Mouse (Mus musculus) R1 (cell line): Measurements from ENCODE around the gene Tead1.

ENCODE experiments used
- DNase-seq: peaks from one replicate; pipeline ENCODE4 v3.0.0-alpha.2; 2018; ENCODE audit warnings: low read depth, low spot score

The Tead1 gene

GRCm38 (mm10) chr7:112816016-112816415 is 136.9 kb downstream of the Tead1 start:
- no peak for DNase-seq

GRCm38 (mm10) chr7:112819833-112820232 is 140.7 kb downstream of the Tead1 start:
- DNase-seq: no peak

GRCm38 (mm10) chr7:112822879-112823278 is 143.8 kb downstream of the Tead1 start:
- peak; percentile 89 for DNase-seq

GRCm38 (mm10) chr7:112823621-112824020 is 144.5 kb downstream of the Tead1 start:
- DNase-seq: peak; percentile 99

- DNase-seq: peak; percentile 78
Observed at GRCm38 (mm10) chr7:112825339-112825781, 146.2 kb downstream of the Tead1 start.

GRCm38 (mm10) chr7:112826114-112826911 is 147.2 kb downstream of the Tead1 start:
- DNase-seq: peak; percentile 59

GRCm38 (mm10) chr7:112828016-112828695 is 149.0 kb downstream of the Tead1 start:
- DNase-seq: peak; percentile 57

- no peak for DNase-seq
Observed at GRCm38 (mm10) chr7:112828696-112829022, 149.5 kb downstream of the Tead1 start.

- DNase-seq: no peak
Observed at GRCm38 (mm10) chr7:112830946-112831345, 151.8 kb downstream of the Tead1 start.

GRCm38 (mm10) chr7:112831446-112831845 is 152.3 kb downstream of the Tead1 start:
- no peak for DNase-seq

- DNase-seq: no peak
Observed at GRCm38 (mm10) chr7:112833132-112833531, 154.0 kb downstream of the Tead1 start.

GRCm38 (mm10) chr7:112836076-112836475 is 157.0 kb downstream of the Tead1 start:
- no peak for DNase-seq

GRCm38 (mm10) chr7:112838131-112838530 is 159.0 kb downstream of the Tead1 start:
- no peak for DNase-seq

GRCm38 (mm10) chr7:112840351-112840750 is 161.2 kb downstream of the Tead1 start:
- DNase-seq: no peak

- no peak for DNase-seq
Observed at GRCm38 (mm10) chr7:112840890-112841289, 161.8 kb downstream of the Tead1 start.

- DNase-seq: no peak
Observed at GRCm38 (mm10) chr7:112841484-112841883, 162.4 kb downstream of the Tead1 start.

- peak; percentile 100 for DNase-seq
Observed at GRCm38 (mm10) chr7:112841886-112842285, 162.8 kb downstream of the Tead1 start.

GRCm38 (mm10) chr7:112851281-112851744 is 172.2 kb downstream of the Tead1 start:
- peak; percentile 44 for DNase-seq

GRCm38 (mm10) chr7:112852149-112852839 is 173.2 kb downstream of the Tead1 start:
- no peak for DNase-seq

- no peak for DNase-seq
Observed at GRCm38 (mm10) chr7:112853857-112854256, 174.7 kb downstream of the Tead1 start.

GRCm38 (mm10) chr7:112854516-112854915 is 175.4 kb downstream of the Tead1 start:
- peak; percentile 88 for DNase-seq

- no peak for DNase-seq
Observed at GRCm38 (mm10) chr7:112855419-112855818, 176.3 kb downstream of the Tead1 start.
